Mouse (Mus musculus) lung, postnatal 0 days (tissue): ENCODE data around the gene Lrrc36.

Experiments used
- CTCF ChIP-seq: IDR thresholded peaks from 2 replicates; pipeline ENCODE4 v1.5.1; 2016; ENCODE audit warnings: antibody characterized with exemption, mild to moderate bottlenecking
- EP300 ChIP-seq: IDR thresholded peaks from 2 replicates; pipeline ENCODE4 v1.6.1; 2016; ENCODE audit warnings: antibody characterized with exemption, mild to moderate bottlenecking, control low read depth

- TF ChIP-seq CTCF = no peak
- TF ChIP-seq EP300 = no peak
Observed at GRCm38 (mm10) chr8:105409947-105410346, 3.4 kb upstream of the Lrrc36 start.
